Comparison of ENCODE assay signal across 7 mouse cellular contexts in the genomic region with DNA sequence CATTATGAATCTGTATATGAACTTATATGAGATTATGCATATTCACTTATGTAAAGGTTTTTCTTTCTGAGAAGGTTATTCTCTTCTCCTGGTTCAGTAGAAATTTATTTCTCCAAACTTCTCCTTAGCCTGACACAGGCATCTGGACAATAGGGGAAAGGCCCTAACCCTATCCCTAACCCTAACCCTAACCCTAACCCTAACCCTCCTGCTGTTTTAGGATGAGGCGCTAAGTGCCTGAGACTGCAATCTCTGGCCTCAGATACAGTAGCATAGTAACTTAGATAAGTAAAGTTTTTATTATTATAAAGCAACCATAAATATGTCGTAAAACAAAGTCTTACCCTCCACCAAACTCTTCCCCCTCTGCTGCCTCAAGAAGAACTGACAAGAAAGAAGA.
DNase-seq lines count a peak whose midpoint lies in the region; ATAC-seq lines count a peak whose summit lies in the region.
"Not testable (repeated sequence)": the region's sequence is repeated elsewhere in the genome, so short reads cannot be mapped to it uniquely, and the experiment has no call there.

No protein-coding gene starts in this region.

- not testable (repeated sequence) for H3K4me3 ChIP-seq in heart, embryonic 10.5 days; hindbrain, embryonic 12.5 days; kidney, embryonic 15.5 days (replicated peaks); liver, embryonic 16.5 days (ENCODE audit: low read depth, low read length)

- 34% methylated on average over 2 of the region's 2 CpGs for WGBS in heart, embryonic 10.5 days
- WGBS in hindbrain, embryonic 12.5 days = 41% methylated on average over 2 of the region's 2 CpGs
- 44% methylated on average over 2 of the region's 2 CpGs for WGBS in kidney, embryonic 15.5 days
- 34% methylated on average over 2 of the region's 2 CpGs for WGBS in liver, embryonic 16.5 days (ENCODE audit: insufficient replicate concordance)

- not testable (repeated sequence) for H3K9ac ChIP-seq in hindbrain, embryonic 12.5 days; kidney, embryonic 15.5 days; liver, embryonic 16.5 days (ENCODE audit: low read depth, low read length)

- not testable (repeated sequence) for H3K4me1 ChIP-seq in heart, embryonic 10.5 days; hindbrain, embryonic 12.5 days; kidney, embryonic 15.5 days; liver, embryonic 16.5 days (ENCODE audit: control insufficient read depth, low read depth, low read length)

- DNase-seq in adrenal gland, postnatal 14 days = peak; percentile 3
- peak; percentile 5 for DNase-seq in heart, embryonic 10.5 days (ENCODE audit: low spot score)
- peak; percentile 3 for DNase-seq in thymus, postnatal 14 days

- ATAC-seq in hindbrain, embryonic 12.5 days (ENCODE audit: low FRiP score) = peak; percentile 58; the same call in 1 of the 2 replicates
- ATAC-seq in kidney, embryonic 15.5 days (replicated peaks; ENCODE audit: low FRiP score) = 0 out of 2 replicates have a peak, but pooled peaks have one; percentile 56
- ATAC-seq in liver, embryonic 16.5 days (ENCODE audit: low read depth) = peak; percentile 35; the same call in 1 of the 2 replicates
- ATAC-seq in monocyte, adult 5-6 weeks (replicated peaks; ENCODE audit: insufficient number of reproducible peaks, low FRiP score, low TSS enrichment, poor library complexity, severe bottlenecking) = 0 out of 2 replicates have a peak, but pooled peaks have one; percentile 47

- not testable (repeated sequence) for H3K27me3 ChIP-seq in heart, embryonic 10.5 days (ENCODE audit: insufficient read depth, poor library complexity, severe bottlenecking); hindbrain, embryonic 12.5 days; kidney, embryonic 15.5 days; liver, embryonic 16.5 days (ENCODE audit: control insufficient read depth, insufficient read depth, low read depth, low read length)

- H3K36me3 ChIP-seq in heart, embryonic 10.5 days; hindbrain, embryonic 12.5 days; kidney, embryonic 15.5 days; liver, embryonic 16.5 days (ENCODE audit: control insufficient read depth, insufficient read depth): not testable (repeated sequence)

- H3K27ac ChIP-seq in heart, embryonic 10.5 days; hindbrain, embryonic 12.5 days; kidney, embryonic 15.5 days; liver, embryonic 16.5 days (ENCODE audit: low read length): not testable (repeated sequence)

- H3K4me2 ChIP-seq in hindbrain, embryonic 12.5 days (replicated peaks); kidney, embryonic 15.5 days; liver, embryonic 16.5 days (ENCODE audit: low read depth, low read length): not testable (repeated sequence)

- H3K9me3 ChIP-seq in heart, embryonic 10.5 days; hindbrain, embryonic 12.5 days (replicated peaks); kidney, embryonic 15.5 days (replicated peaks); liver, embryonic 16.5 days (replicated peaks; ENCODE audit: control insufficient read depth, low read length): not testable (repeated sequence)
